ENCODE assay signal across 15 mouse cellular contexts in genomic region chr1:43413749-43414148, GRCm38 (mm10). TPM values are rescaled to one million over a fixed set of nuclear protein-coding genes. Genes with fewer than 3 reads are reported as not detected.
DNase-seq lines count a peak whose midpoint lies in the region; ATAC-seq lines count a peak whose summit lies in the region.
"Had no signal": no experiment of that assay in that cellular context is flagged by ENCODE, and none has a peak within 500 bp of the region (broad histone marks: within the 10 kb centered on the region; RNA-seq: fewer than 3 reads in every experiment).

No protein-coding gene starts in this region.

- H3K27me3 ChIP-seq in heart, embryonic 12.5 days (replicated peaks) = no peaks in the 10 kb centered on the region
- H3K27me3 ChIP-seq: kidney, embryonic 15.5 days; midbrain, embryonic 13.5 days had no signal

- 66% methylated on average over 4 of the region's 4 CpGs for WGBS in heart, embryonic 12.5 days

- DNase-seq in heart, postnatal 14 days = no peak
- peak; percentile 60 for DNase-seq in liver
- no peak for DNase-seq in gastrocnemius, postnatal 36 days
- DNase-seq in urinary bladder, postnatal 10 days (ENCODE audit: low spot score) = no peak
- DNase-seq: adrenal gland, postnatal 25 days; cerebellum, postnatal 14 days; layer of hippocampus, postnatal 36 days; lung, postnatal 4 days; thymus, postnatal 4 days had no signal

- H3K4me2 ChIP-seq in heart, embryonic 12.5 days = no peak overlapping the region
- H3K4me2 ChIP-seq: kidney, embryonic 15.5 days; midbrain, embryonic 13.5 days had no signal

- no peak overlapping the region for H3K4me3 ChIP-seq in heart, embryonic 12.5 days
- no peak overlapping the region for H3K4me3 ChIP-seq in brown adipose tissue, adult 24 weeks (ENCODE audit: insufficient read depth, low read depth, low read length)
- H3K4me3 ChIP-seq: kidney, embryonic 15.5 days; midbrain, embryonic 13.5 days had no signal

- peak; percentile 69 for ATAC-seq in heart, embryonic 12.5 days (ENCODE audit: insufficient number of reproducible peaks, low FRiP score)
- peak; percentile 30; the same call in 1 of the 2 replicates for ATAC-seq in megakaryocyte-erythroid progenitor cell, adult 5-6 weeks (replicated peaks; ENCODE audit: low FRiP score, low TSS enrichment, poor library complexity, severe bottlenecking)
- ATAC-seq: forebrain, embryonic 14.5 days; midbrain, embryonic 13.5 days had no signal

- intact Hi-C loops in heart, postnatal 14 days (cut with DNase I) = no loop called here
- intact Hi-C loops in gastrocnemius, postnatal 36 days (cut with DNase I) = no loop called here

- H3K36me3 ChIP-seq in heart, embryonic 12.5 days = no peaks in the 10 kb centered on the region
- H3K36me3 ChIP-seq: kidney, embryonic 15.5 days; midbrain, embryonic 13.5 days had no signal

- H3K9ac ChIP-seq in heart, embryonic 12.5 days = no peak overlapping the region
- H3K9ac ChIP-seq: kidney, embryonic 15.5 days; midbrain, embryonic 13.5 days had no signal

- H3K4me1 ChIP-seq in heart, embryonic 12.5 days (replicated peaks) = peaks cover 14% of the 10 kb centered on the region
- peaks cover 16% of the 10 kb centered on the region; the same call in 1 of the 2 replicates for H3K4me1 ChIP-seq in brown adipose tissue, adult 24 weeks (ENCODE audit: control insufficient read depth, insufficient read depth, insufficient read length, low read length)
- H3K4me1 ChIP-seq: kidney, embryonic 15.5 days; midbrain, embryonic 13.5 days had no signal

- no peaks in the 10 kb centered on the region for H3K9me3 ChIP-seq in heart, embryonic 12.5 days (replicated peaks)
- H3K9me3 ChIP-seq: kidney, embryonic 15.5 days; midbrain, embryonic 13.5 days had no signal

- H3K27ac ChIP-seq in heart, embryonic 12.5 days (ENCODE audit: poor library complexity, severe bottlenecking) = no peak overlapping the region; the same call in 1 of the 2 replicates
- peak overlapping the region; percentile 44 for H3K27ac ChIP-seq in brown adipose tissue, adult 24 weeks (replicated peaks; ENCODE audit: low read depth, low read length)
- H3K27ac ChIP-seq: kidney, embryonic 15.5 days; midbrain, embryonic 13.5 days had no signal

RNA-seq across cellular contexts. Expression of gene Nck2, which starts 30.6 kb away (rescaled TPM):
- polyA plus RNA-seq in heart, embryonic 12.5 days (2016; fragmentation: Nextera tagmentation; extraction: Ambion mirVana) = 35.6 and 36.4 TPM in 2 replicates
- 10 to 100 TPM; 21.0 to 22.4 TPM for total RNA-seq in heart, postnatal 14 days (2021)
- polyA plus RNA-seq in brown adipose tissue, adult 24 weeks (2012; ENCODE audit: insufficient read depth, insufficient read length, missing spikeins) = 4.6 and 4.7 TPM in 2 replicates
- total RNA-seq in megakaryocyte-erythroid progenitor cell, adult 5-6 weeks (2014; fragmentation: Nextera tagmentation) = 19.5 and 26.8 TPM in 2 replicates
- 20.2 and 32.8 TPM in 2 replicates for total RNA-seq in megakaryocyte-erythroid progenitor cell, adult 5-6 weeks (2017)
- 10 to 100 TPM; 16.9 to 18.0 TPM for total RNA-seq in gastrocnemius, postnatal 36 days (2021)
